Mouse (Mus musculus) gastrocnemius, adult 2 months (tissue): Measurements from ENCODE around the gene ccdc198. TPM values are rescaled to one million over a fixed set of nuclear protein-coding genes. Genes with fewer than 3 reads are reported as not detected.
"Not testable (repeated sequence)": the region's sequence is repeated elsewhere in the genome, so short reads cannot be mapped to it uniquely, and the experiment has no call there.

Experiments
- DNase-seq: peaks from one replicate; pipeline ENCODE4 v3.0.0; 2022
- H3K27ac ChIP-seq: fragments of 200-600 bp; 2 replicates; pipeline ENCODE4 v1.8.1; 2022; ENCODE audit warnings: mild to moderate bottlenecking
- H3K4me3 ChIP-seq: fragments of 200-600 bp; 2 replicates; pipeline ENCODE4 v1.8.1; 2022; ENCODE audit warnings: mild to moderate bottlenecking, moderate library complexity
- CTCF ChIP-seq: fragments of 200-600 bp; IDR thresholded peaks from 2 replicates; pipeline ENCODE4 v1.8.1; 2022; ENCODE audit warnings: antibody characterized with exemption, mild to moderate bottlenecking, moderate library complexity
- intact Hi-C: fragments of 180-260 bp; cut with DNase I; formaldehyde crosslinking; loops from one replicate; pipeline ENCODE4 v1.15.1; 2025
- total RNA-seq, 2 experiments: library from RNA; stranded (reverse); gene quantifications; 2 replicates each; pipeline ENCODE4 v1.2.3; 2021

Gene ccdc198
- total RNA-seq, 2 experiments from 2014 or later, result not detected

GRCm38 (mm10) chr14:49234788-49235515, 10.3 kb downstream of the ccdc198 start:
- intact Hi-C loops, result loop anchor here (5.0 kb wide), 2 partner anchors 497 to 552 kb away; no protein-coding TSS in a partner anchor
- no peak overlapping the region for H3K4me3 ChIP-seq
- peak; percentile 18 for DNase-seq
- H3K27ac ChIP-seq, result no peak overlapping the region
- peak; percentile 71 for TF ChIP-seq CTCF

- no peak for DNase-seq
- H3K27ac ChIP-seq, result no peak overlapping the region
- intact Hi-C loops, result no loop called here
- TF ChIP-seq CTCF, result no peak
- no peak overlapping the region for H3K4me3 ChIP-seq
These were observed 13.4 kb downstream of the ccdc198 start for GRCm38 (mm10) chr14:49231845-49232244.

- Histone ChIP-seq H3K4me3 (no peak overlapping the region), H3K27ac (no peak overlapping the region)
- no peak for TF ChIP-seq CTCF
- DNase-seq, result no peak
- intact Hi-C loops, result no loop called here
These were observed 18.3 kb downstream of the ccdc198 start for GRCm38 (mm10) chr14:49226986-49227385.

- no peak for TF ChIP-seq CTCF
- no peak for DNase-seq
- Histone ChIP-seq H3K4me3 (no peak overlapping the region), H3K27ac (no peak overlapping the region)
- intact Hi-C loops, result no loop called here
These were observed 18.8 kb downstream of the ccdc198 start for GRCm38 (mm10) chr14:49226471-49226870.

- intact Hi-C loops, result no loop called here
- TF ChIP-seq CTCF, result no peak
- Histone ChIP-seq H3K27ac (no peak overlapping the region), H3K4me3 (no peak overlapping the region)
- no peak for DNase-seq
These were observed 23.5 kb downstream of the ccdc198 start for GRCm38 (mm10) chr14:49221771-49222170.

GRCm38 (mm10) chr14:49219466-49220022, 25.7 kb downstream of the ccdc198 start:
- H3K4me3 ChIP-seq, DNase-seq, H3K27ac ChIP-seq, intact Hi-C loops: not testable (repeated sequence)

- no peak for TF ChIP-seq CTCF
- no peak overlapping the region for H3K27ac ChIP-seq
- intact Hi-C loops, result no loop called here
- DNase-seq, result no peak
- H3K4me3 ChIP-seq, result no peak overlapping the region
These were observed 26.6 kb downstream of the ccdc198 start for GRCm38 (mm10) chr14:49218677-49219076.

- H3K27ac ChIP-seq, result not testable (repeated sequence)
These were observed 35.1 kb downstream of the ccdc198 start for GRCm38 (mm10) chr14:49210215-49210614.

GRCm38 (mm10) chr14:49201073-49201778, 44.0 kb downstream of the ccdc198 start:
- Histone ChIP-seq H3K27ac (no peak overlapping the region), H3K4me3 (no peak overlapping the region)
- no peak for DNase-seq
- intact Hi-C loops, result no loop called here
- no peak for TF ChIP-seq CTCF

More at GRCm38 (mm10) chr14:49210215-49210614, 35.1 kb downstream of the ccdc198 start:
- intact Hi-C loops, H3K4me3 ChIP-seq, DNase-seq: not testable (repeated sequence)

DNA sequence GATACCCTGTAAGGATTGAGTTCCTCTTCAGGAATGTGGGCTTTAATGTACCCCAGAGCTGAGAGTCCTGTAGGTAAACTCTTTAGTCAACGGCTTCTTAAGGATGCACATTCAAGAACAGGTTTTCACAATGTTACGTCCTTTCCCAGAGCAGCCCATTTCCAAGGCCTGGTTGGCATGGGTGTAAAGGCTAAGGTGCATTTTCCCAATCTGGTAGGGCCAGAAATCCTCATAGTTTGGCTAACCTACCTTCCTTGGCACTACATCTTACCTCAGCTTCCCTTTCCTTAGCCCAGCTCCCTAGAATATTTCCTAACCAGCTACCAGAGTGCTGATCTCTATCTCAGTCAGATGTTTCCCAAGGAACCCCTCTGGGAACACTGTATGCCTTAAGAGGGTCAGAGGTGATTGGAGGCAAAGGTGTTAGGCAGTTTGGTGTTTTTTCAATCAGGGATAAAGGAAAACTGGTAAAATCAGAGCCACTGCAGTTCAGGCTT, 48.2 kb downstream of the ccdc198 start:
- Histone ChIP-seq H3K27ac (no peak overlapping the region), H3K4me3 (no peak overlapping the region)
- TF ChIP-seq CTCF, result no peak
- intact Hi-C loops, result no loop called here
- DNase-seq, result no peak

GRCm38 (mm10) chr14:49186270-49186669, 59.0 kb downstream of the ccdc198 start:
- no peak overlapping the region for H3K27ac ChIP-seq
- H3K4me3 ChIP-seq, result no peak overlapping the region
- intact Hi-C loops, result no loop called here
- no peak for TF ChIP-seq CTCF
- DNase-seq, result no peak

DNA sequence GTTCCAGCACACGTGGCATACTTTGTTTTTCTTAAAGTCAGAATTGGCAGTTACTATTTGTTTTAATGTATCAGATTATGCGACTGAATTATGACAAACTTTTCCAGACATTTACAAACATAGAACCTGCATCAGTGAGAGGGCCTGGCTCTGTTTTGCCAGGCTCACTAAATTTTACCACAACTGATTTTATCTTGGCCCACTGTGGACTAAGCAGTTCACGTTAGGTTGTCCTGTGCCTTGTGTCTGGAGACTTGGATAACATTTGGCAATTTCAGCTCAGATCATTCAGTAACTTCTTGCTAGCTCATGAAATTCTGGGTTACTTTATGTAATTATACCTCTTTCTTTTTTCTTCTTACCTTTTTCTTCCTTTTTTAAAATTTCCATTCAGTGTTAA, 65.5 kb downstream of the ccdc198 start:
- no peak for DNase-seq
- H3K4me3 ChIP-seq, result no peak overlapping the region
- no peak for TF ChIP-seq CTCF
- intact Hi-C loops, result no loop called here
- H3K27ac ChIP-seq, result no peak overlapping the region
